Mouse (Mus musculus) thymus, adult 2 months (tissue): Measurements from ENCODE around the gene Dcaf15.

Source experiments
- CTCF ChIP-seq: fragments of 200-500 bp; IDR thresholded peaks from 2 replicates; pipeline ENCODE4 v1.5.1; 2012; ENCODE audit warnings: mild to moderate bottlenecking, control low read depth, low read length, moderate library complexity, borderline replicate concordance; ENCODE audit not compliant: control insufficient read depth, poor library complexity, insufficient read depth; ENCODE audit errors: extremely low read depth
- POLR2A ChIP-seq: fragments of 200-500 bp; IDR thresholded peaks from 2 replicates; pipeline ENCODE4 v1.6.1; 2012; ENCODE audit warnings: mild to moderate bottlenecking, low read length, control low read depth, moderate library complexity; ENCODE audit not compliant: control insufficient read depth, poor library complexity, insufficient read depth; ENCODE audit errors: extremely low read depth

- TF ChIP-seq CTCF (no peak), POLR2A (no peak)
Measured at GRCm38 (mm10) chr8:84071921-84072320, 32.6 kb downstream of the Dcaf15 start.
